Comparison of ENCODE assay signal across 8 mouse cellular contexts in genomic region chr7:71705426-71706050, GRCm38 (mm10).
DNase-seq lines count a peak whose midpoint lies in the region; ATAC-seq lines count a peak whose summit lies in the region.

No protein-coding gene starts in this region.

- H3K4me1 ChIP-seq in intestine, embryonic 14.5 days (replicated peaks; ENCODE audit: control insufficient read depth, insufficient read depth, low read length) = no peaks in the 10 kb centered on the region
- 0 out of 2 replicates have a peak, but pooled peaks cover 9% of the 10 kb centered on the region for H3K4me1 ChIP-seq in liver, embryonic 12.5 days
- H3K4me1 ChIP-seq in neural tube, embryonic 12.5 days = no peaks in the 10 kb centered on the region

- H3K4me3 ChIP-seq in intestine, embryonic 14.5 days (ENCODE audit: low read depth, low read length) = peak overlapping the region; percentile 51
- H3K4me3 ChIP-seq in liver, embryonic 12.5 days = peak overlapping the region; percentile 49
- H3K4me3 ChIP-seq in neural tube, embryonic 12.5 days = peak overlapping the region; percentile 54

- under 1% methylated on average over 55 of the region's 59 CpGs for WGBS in intestine, embryonic 14.5 days
- under 1% methylated on average over 56 of the region's 59 CpGs for WGBS in liver, embryonic 12.5 days (ENCODE audit: insufficient replicate concordance)
- under 1% methylated on average over 59 of the region's 59 CpGs for WGBS in neural tube, embryonic 12.5 days

- peak; percentile 83 for ATAC-seq in intestine, embryonic 14.5 days (replicated peaks; ENCODE audit: low FRiP score, low TSS enrichment, low read depth)
- peak; percentile 82 for ATAC-seq in liver, embryonic 12.5 days
- peak; percentile 85 for ATAC-seq in neural tube, embryonic 12.5 days (ENCODE audit: low FRiP score, low read depth)

- no peaks in the 10 kb centered on the region for H3K9me3 ChIP-seq in intestine, embryonic 14.5 days (ENCODE audit: control insufficient read depth, low read length)
- H3K9me3 ChIP-seq in liver, embryonic 12.5 days (replicated peaks) = no peaks in the 10 kb centered on the region
- no peaks in the 10 kb centered on the region for H3K9me3 ChIP-seq in neural tube, embryonic 12.5 days

- peak overlapping the region; percentile 89 for H3K4me2 ChIP-seq in intestine, embryonic 14.5 days (ENCODE audit: low read length)
- peak overlapping the region; percentile 73 for H3K4me2 ChIP-seq in liver, embryonic 12.5 days
- H3K4me2 ChIP-seq in neural tube, embryonic 12.5 days (replicated peaks) = peak overlapping the region; percentile 87

- peak overlapping the region; percentile 74 for H3K9ac ChIP-seq in intestine, embryonic 14.5 days (ENCODE audit: low read length)
- peak overlapping the region; percentile 39; the same call in 1 of the 2 replicates for H3K9ac ChIP-seq in liver, embryonic 12.5 days
- peak overlapping the region; percentile 84 for H3K9ac ChIP-seq in neural tube, embryonic 12.5 days

- no peak overlapping the region for H3K27ac ChIP-seq in intestine, embryonic 14.5 days (ENCODE audit: low read depth)
- H3K27ac ChIP-seq in liver, embryonic 12.5 days = 0 out of 2 replicates have a peak overlapping the region, but pooled peaks have one; percentile 10
- no peak overlapping the region for H3K27ac ChIP-seq in neural tube, embryonic 12.5 days

- peak; percentile 1 for DNase-seq in cerebellum, adult 9-11 months
- no peak for DNase-seq in cerebellum, adult 11-12 months
- peak; percentile 66 for DNase-seq in embryo, embryonic 10 days (ENCODE audit: low spot score)
- peak; percentile 30 to 38 for DNase-seq in gastrocnemius, postnatal 36 days
- peak; percentile 74 for DNase-seq in intestine, embryonic 14.5 days (ENCODE audit: low spot score)
- DNase-seq in urinary bladder, postnatal 14 days (ENCODE audit: low spot score) = peak; percentile 18

- no peaks in the 10 kb centered on the region for H3K27me3 ChIP-seq in intestine, embryonic 14.5 days (replicated peaks; ENCODE audit: control insufficient read depth, insufficient read depth, low read length)
- H3K27me3 ChIP-seq in liver, embryonic 12.5 days (replicated peaks) = peaks cover 33% of the 10 kb centered on the region
- no peaks in the 10 kb centered on the region for H3K27me3 ChIP-seq in neural tube, embryonic 12.5 days (replicated peaks)

- no peaks in the 10 kb centered on the region for H3K36me3 ChIP-seq in intestine, embryonic 14.5 days (ENCODE audit: control insufficient read depth, insufficient read depth, low read length)
- no peaks in the 10 kb centered on the region for H3K36me3 ChIP-seq in liver, embryonic 12.5 days
- H3K36me3 ChIP-seq in neural tube, embryonic 12.5 days = no peaks in the 10 kb centered on the region

- intact Hi-C loops in gastrocnemius, postnatal 36 days (cut with DNase I) = loop anchor here (10.0 kb wide), 1 partner anchor 1341 kb away; the partner anchor contains the start of gene Nr2f2
